Mouse (Mus musculus): ENCODE results near the gene Mpv17l2. TPM values are rescaled to one million over a fixed set of nuclear protein-coding genes. Genes with fewer than 3 reads are reported as not detected.

Gene Mpv17l2
- 21.1 and 28.0 TPM in 2 replicates for polyA plus RNA-seq (2012; rRNA removed)

DNA sequence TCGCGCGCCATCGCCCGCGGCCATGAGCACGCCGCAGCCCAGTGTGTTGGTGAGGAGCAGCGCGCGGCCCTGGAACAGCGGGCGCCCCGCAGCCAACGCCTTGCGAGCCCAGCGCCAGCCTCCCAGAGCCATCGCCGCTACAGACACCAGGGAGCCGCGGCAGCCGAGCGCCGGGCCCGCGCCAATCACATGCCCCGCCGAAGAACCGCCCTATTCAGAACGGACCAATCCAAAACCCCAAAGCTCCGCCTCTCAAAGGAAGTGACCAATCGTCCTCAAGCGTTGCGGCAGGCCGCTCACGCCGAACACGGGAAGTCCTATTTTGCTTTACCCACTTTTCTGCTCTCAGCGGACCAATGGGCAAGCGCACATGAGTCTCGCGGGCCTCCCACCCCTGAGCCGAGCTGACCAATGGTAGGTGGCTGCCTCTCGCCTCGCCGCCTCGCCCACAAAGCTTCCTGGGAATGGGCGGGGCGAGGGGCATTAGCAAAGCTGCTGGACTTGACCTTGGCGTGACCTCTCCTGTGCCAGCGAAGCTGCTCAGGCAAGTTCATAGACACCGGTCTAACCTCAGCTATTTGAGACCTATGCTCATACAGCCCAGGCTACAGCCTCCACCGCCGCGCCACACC lies at the start of gene Mpv17l2:
Gene Mpv17l2, minus strand, starts transcription at position 172 of the 632 bp plus-strand sequence.

GRCm38 (mm10) chr8:70808239-70808638 lies 47.5 kb upstream of the Mpv17l2 start, which contains the start of gene Il12rb1:
TSS of gene Il12rb1 (plus strand) at chr8:70808449.

GRCm38 (mm10) chr8:70804481-70805206 lies 43.9 kb upstream of the Mpv17l2 start, which contains the start of gene Mast3:
TSS of gene Mast3 (minus strand) at chr8:70805054.

DNA sequence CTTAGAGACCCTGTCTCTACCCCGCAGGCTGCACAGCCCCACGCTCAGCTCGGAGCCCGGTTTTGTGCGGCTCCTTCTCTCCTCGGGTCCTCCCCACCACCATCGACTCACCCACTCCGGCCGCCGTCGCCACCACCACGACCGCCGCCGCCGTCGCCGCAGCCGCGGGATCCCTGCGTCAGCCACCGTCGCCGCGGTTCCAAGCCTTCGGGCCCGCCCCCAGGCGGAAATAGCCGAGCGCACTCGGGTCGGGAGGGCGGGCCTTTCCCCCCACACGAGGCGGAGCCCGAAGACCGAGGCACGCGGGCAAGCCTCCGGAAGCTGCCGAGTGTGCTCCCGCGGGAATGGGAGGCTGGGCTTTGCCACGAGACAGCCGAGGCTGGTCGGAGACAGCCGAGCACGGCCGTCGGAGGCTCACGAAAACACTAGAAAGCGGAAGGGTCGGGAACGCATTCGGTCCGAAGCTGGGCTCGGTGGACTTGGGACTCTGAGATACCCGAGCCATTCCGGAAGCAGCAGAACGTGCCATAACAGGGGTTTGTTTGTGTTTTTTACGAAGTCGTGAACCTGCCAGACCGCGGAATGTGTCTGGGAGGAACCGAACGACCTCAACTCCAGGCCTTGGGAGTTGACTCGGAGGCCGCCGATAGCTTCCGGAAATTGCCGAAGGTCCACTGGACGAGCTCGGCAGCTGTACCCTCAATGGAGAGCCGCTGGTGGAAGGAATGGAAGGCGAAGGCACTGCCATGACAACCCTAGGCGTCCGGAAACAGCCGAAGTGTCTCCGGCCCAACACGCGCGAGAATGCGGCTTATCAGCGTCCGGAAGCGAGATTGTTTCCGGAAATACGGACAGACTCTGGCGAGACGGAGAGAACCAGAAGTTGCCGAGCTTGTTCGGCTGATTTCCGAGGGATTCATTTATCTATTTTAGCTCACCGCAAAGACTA lies 16.0 kb upstream of the Mpv17l2 start, which contains the start of gene Pik3r2:
Gene Pik3r2, minus strand, starts transcription at position 218 of the 949 bp plus-strand sequence.

GRCm38 (mm10) chr8:70754043-70754870 lies 6.5 kb downstream of the Mpv17l2 start, which contains the start of gene Rab3a:
TSS of gene Rab3a (plus strand) at chr8:70754679.

DNA sequence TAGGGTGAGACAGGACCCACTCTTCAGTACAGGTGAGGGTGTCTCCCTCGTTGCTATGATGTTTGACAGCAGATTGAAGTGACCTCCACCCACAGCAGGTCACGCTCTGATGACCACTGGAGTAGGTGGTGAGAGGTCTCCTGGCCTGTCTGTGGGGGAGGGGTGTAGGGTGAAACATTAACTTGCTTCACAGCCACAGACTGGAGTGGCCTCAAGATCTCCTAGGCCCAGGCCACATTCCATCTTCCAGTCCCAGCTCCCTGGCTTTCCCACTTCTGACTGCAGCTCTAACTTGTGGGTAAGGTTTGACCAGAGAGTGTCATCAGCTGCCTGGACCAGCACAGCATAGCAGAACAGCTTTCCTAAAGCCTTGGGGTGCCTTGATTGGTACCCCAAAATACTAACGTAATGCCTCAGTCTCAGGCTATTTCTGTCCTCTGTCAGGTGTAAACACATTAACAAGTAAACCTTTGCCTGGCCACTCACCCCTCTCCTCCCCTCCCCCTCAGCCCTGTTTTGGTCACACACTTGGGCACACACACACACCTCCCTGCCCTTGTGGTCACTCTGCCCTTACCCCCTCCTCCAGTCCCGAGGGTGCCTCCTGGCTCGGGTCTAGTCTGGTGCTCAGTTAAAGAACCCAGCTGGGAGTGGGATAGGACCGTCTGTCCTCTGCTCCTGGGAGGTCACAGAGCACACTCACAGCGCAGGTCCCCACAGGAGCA lies 37.1 kb downstream of the Mpv17l2 start, which contains the start of gene Pde4c:
Gene Pde4c, plus strand, starts transcription at position 235 of the 725 bp plus-strand sequence.

DNA sequence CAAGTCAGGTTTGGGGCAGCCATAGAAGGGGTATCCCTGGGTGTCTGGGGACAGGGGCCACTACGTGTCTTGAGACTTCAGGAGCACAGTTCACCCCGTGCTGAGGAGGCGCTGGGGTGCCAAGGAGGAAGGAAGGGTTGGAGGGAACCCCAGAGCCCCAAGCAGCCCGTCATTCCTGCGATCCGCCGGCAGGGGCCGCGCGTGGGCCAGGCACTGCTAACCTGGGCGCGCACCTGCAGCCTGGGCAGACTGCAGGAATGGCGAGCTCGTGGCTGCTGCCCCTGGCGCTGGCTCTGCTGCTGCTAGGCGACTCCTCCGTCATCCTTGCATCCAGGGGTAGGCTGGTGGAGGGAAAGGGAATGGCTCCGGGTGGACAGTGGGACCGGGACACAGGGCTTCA lies 42.4 kb downstream of the Mpv17l2 start, which contains the start of gene Gm3336:
Gene Gm3336, plus strand, starts transcription at position 247 of the 400 bp plus-strand sequence.

Other genes with a start within 250 kb of the Mpv17l2 start
- gene Fkbp8, start 233.2 kb downstream of the Mpv17l2 start, polyA plus RNA-seq (2012; rRNA removed) = 133 and 144 TPM in 2 replicates
- gene Kxd1, start 233.0 kb downstream of the Mpv17l2 start, polyA plus RNA-seq (2012; rRNA removed) = 24.3 and 30.5 TPM in 2 replicates
- gene Ell, start 221.5 kb downstream of the Mpv17l2 start, polyA plus RNA-seq (2012; rRNA removed) = 8.4 and 8.6 TPM in 2 replicates
- 53.0 and 63.5 TPM in 2 replicates for gene Isyna1, start 166.6 kb downstream of the Mpv17l2 start, polyA plus RNA-seq (2012; rRNA removed)
- gene Ssbp4, start 152.1 kb downstream of the Mpv17l2 start, polyA plus RNA-seq (2012; rRNA removed) = 34.5 and 34.9 TPM in 2 replicates
- 3.7 and 5.1 TPM in 2 replicates for gene Lrrc25, start 144.8 kb downstream of the Mpv17l2 start, polyA plus RNA-seq (2012; rRNA removed)
- gene Gdf15, start 128.5 kb downstream of the Mpv17l2 start, polyA plus RNA-seq (2012; rRNA removed) = 5.7 and 5.9 TPM in 2 replicates
- 7.8 and 8.5 TPM in 2 replicates for gene Pgpep1, start 100.6 kb downstream of the Mpv17l2 start, polyA plus RNA-seq (2012; rRNA removed)
- gene Lsm4, start 87.7 kb downstream of the Mpv17l2 start, polyA plus RNA-seq (2012; rRNA removed) = 130 and 135 TPM in 2 replicates
- 26.4 and 29.1 TPM in 2 replicates for gene Jund, start 62.0 kb downstream of the Mpv17l2 start, polyA plus RNA-seq (2012; rRNA removed)
- not detected in 2 replicates for gene Iqcn, start 57.5 kb downstream of the Mpv17l2 start, polyA plus RNA-seq (2012; rRNA removed)
- 0.08 TPM in 1 of 2 replicates, not detected in the other for gene Gm3336, start 42.4 kb downstream of the Mpv17l2 start, polyA plus RNA-seq (2012; rRNA removed)
- gene Pde4c, start 37.2 kb downstream of the Mpv17l2 start, polyA plus RNA-seq (2012; rRNA removed) = 1.2 and 1.6 TPM in 2 replicates
- 2.3 and 2.5 TPM in 2 replicates for gene Rab3a, start 6.3 kb downstream of the Mpv17l2 start, polyA plus RNA-seq (2012; rRNA removed)
- gene Pik3r2, start 15.8 kb upstream of the Mpv17l2 start, polyA plus RNA-seq (2012; rRNA removed) = 16.7 and 18.5 TPM in 2 replicates
- 9.1 and 12.1 TPM in 2 replicates for gene Mast3, start 44.1 kb upstream of the Mpv17l2 start, polyA plus RNA-seq (2012; rRNA removed)
- 0.10 and 0.17 TPM in 2 replicates for gene Il12rb1, start 47.5 kb upstream of the Mpv17l2 start, polyA plus RNA-seq (2012; rRNA removed)
- 32.1 and 35.4 TPM in 2 replicates for gene Arrdc2, start 78.8 kb upstream of the Mpv17l2 start, polyA plus RNA-seq (2012; rRNA removed)
- 0.21 and 0.31 TPM in 2 replicates for gene Kcnn1, start 102.3 kb upstream of the Mpv17l2 start, polyA plus RNA-seq (2012; rRNA removed)
- 35.9 and 39.9 TPM in 2 replicates for gene Ccdc124, start 113.0 kb upstream of the Mpv17l2 start, polyA plus RNA-seq (2012; rRNA removed)
- gene Slc5a5, start 131.8 kb upstream of the Mpv17l2 start, polyA plus RNA-seq (2012; rRNA removed) = 0.07 and 0.08 TPM in 2 replicates
- gene Rpl18a, start 136.5 kb upstream of the Mpv17l2 start, polyA plus RNA-seq (2012; rRNA removed) = 2,572 and 2,942 TPM in 2 replicates
- 10.3 and 10.8 TPM in 2 replicates for gene Map1s, start 145.0 kb upstream of the Mpv17l2 start, polyA plus RNA-seq (2012; rRNA removed)